Mouse (Mus musculus) embryonic facial prominence, embryonic 13.5 days (tissue): Measurements from ENCODE around the gene Sh3bgrl2. TPM values are rescaled to one million over a fixed set of nuclear protein-coding genes. Genes with fewer than 3 reads are reported as not detected.
"Not testable (repeated sequence)": the region's sequence is repeated elsewhere in the genome, so short reads cannot be mapped to it uniquely, and the experiment has no call there.

Experiments
- ATAC-seq: fragments of 200-750 bp; cut with Nextera tagmentation; 2 replicates; pipeline ENCODE4 v1.8.0; 2017; ENCODE audit warnings: low read depth; ENCODE audit not compliant: insufficient number of reproducible peaks, insufficient read depth, low FRiP score, low TSS enrichment
- H3K27ac ChIP-seq: fragments of 300-500 bp; sonication (generic); 2 replicates; pipeline ENCODE4 v1.5.1; 2015; ENCODE audit warnings: moderate library complexity, mild to moderate bottlenecking, inconsistent platforms
- H3K27me3 ChIP-seq: fragments of 300-500 bp; sonication (generic); 2 replicates; pipeline ENCODE4 v1.6.1; 2015; ENCODE audit warnings: mild to moderate bottlenecking, inconsistent platforms
- H3K36me3 ChIP-seq: fragments of 300-500 bp; sonication (generic); 2 replicates; pipeline ENCODE4 v1.6.1; 2015; ENCODE audit warnings: mild to moderate bottlenecking, inconsistent platforms
- H3K4me1 ChIP-seq: fragments of 300-500 bp; sonication (generic); 2 replicates; pipeline ENCODE4 v1.6.1; 2015; ENCODE audit warnings: inconsistent platforms
- H3K4me2 ChIP-seq: fragments of 300-500 bp; sonication (generic); 2 replicates; pipeline ENCODE4 v1.6.1; 2015; ENCODE audit warnings: moderate library complexity, mild to moderate bottlenecking, inconsistent platforms
- H3K4me3 ChIP-seq: fragments of 300-500 bp; sonication (generic); 2 replicates; pipeline ENCODE4 v1.5.1; 2015; ENCODE audit warnings: mild to moderate bottlenecking, inconsistent platforms
- H3K9ac ChIP-seq: fragments of 300-500 bp; sonication (generic); 2 replicates; pipeline ENCODE4 v1.6.1; 2015; ENCODE audit warnings: mild to moderate bottlenecking, inconsistent platforms
- H3K9me3 ChIP-seq: fragments of 300-500 bp; sonication (generic); 2 replicates; pipeline ENCODE4 v1.6.1; 2016; ENCODE audit warnings: inconsistent platforms
- WGBS: fragments of 180-500 bp; shearing (Covaris S2); methylation state at CpG from one replicate; pipeline ENCODE4 v1.1.7; 2015; ENCODE audit warnings: mixed read lengths; 5-methylcytosine and 5-hydroxymethylcytosine counted together
- polyA plus RNA-seq: library from polyadenylated mRNA; unstranded; fragments of >200 nt; fragmentation: Nextera tagmentation; extraction: Ambion mirVana; gene quantifications from 2 replicates; pipeline ENCODE4 v1.2.1, GENCODE M21; 2015

The Sh3bgrl2 gene
- 14.5 TPM in 2 replicates for polyA plus RNA-seq

DNA sequence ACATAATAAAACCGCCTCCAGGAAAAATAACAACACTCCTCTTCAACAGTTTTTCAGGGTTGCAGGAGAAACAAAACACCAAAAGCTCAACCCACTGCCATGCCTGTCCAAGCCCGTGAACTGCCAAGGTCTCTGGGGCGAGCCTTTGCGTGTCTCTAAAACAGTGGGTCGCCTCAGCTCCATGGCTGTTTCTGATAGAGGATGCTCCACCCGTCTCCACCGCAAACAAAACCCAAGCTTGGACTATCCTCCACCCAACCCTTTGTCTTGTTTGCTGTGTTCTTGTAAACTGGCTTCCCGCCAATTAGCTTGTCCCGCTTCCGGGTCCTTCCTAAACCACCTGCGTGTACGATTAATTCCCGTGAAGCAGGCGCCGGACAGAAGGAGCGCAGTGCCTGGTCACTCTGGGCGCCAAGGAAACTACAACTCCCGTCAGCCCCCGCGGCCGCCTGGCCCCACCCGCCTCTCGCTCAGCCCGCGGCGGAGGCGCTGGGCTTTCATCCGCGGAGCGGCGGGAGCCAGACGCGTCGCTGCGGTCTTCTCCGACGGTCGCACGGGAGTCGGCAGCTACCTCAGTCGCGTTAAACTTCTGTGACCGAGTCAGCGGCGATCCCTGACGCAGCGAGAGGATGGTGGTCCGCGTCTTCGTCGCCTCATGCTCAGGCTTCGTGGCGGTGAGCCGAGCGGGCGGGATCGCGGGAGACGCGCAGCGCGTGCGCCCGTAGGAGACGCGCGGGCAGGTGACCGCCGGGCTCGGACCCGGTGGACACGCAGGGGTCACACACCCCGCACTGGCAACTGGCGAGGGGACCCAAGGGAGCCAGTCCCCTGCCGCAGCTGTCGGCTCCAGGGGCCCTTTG is at the start of gene Sh3bgrl2:
Sh3bgrl2 (plus strand) TSS at position 498 of the 860 bp plus-strand sequence.
- peak within 1 kb of the TSS; percentile 68 for H3K9ac ChIP-seq
- H3K4me3 ChIP-seq: peak within 1 kb of the TSS; percentile 68
- peaks cover 17% of the 10 kb centered on the region; the same call in 1 of the 2 replicates for H3K4me1 ChIP-seq
- 0 out of 2 replicates have a peak, but pooled peaks cover 3% of the 10 kb centered on the region for H3K27me3 ChIP-seq
- H3K9me3 ChIP-seq: no peaks in the 10 kb centered on the region
- 2% methylated on average over 76 of the region's 76 CpGs for WGBS
- no peak within 1 kb of the TSS for H3K27ac ChIP-seq
- no peaks in the 10 kb centered on the region for H3K36me3 ChIP-seq
- H3K4me2 ChIP-seq: peak within 1 kb of the TSS; percentile 71
- ATAC-seq: peak; percentile 86

DNA sequence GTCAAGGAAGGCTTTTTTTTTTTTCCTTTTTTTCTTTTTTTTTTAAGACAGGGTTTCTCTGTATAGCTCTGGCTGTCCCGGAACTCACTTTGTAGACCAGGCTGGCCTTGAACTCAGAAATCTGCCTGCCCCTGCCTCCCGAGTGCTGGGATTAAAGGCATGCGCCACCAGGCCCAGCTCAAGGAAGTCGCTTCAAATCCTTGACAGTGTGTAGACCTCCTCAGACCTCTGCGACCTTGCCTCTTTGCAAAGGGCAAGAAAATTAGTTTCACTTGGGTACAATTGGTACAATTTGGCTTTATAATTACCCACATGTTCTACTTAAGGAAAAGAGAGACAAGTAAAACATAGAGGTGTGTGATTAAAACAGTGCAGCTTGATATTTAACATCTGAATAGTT is 29.0 kb upstream of the Sh3bgrl2 start:
- H3K4me3 ChIP-seq, H3K9ac ChIP-seq, H3K36me3 ChIP-seq, ATAC-seq, H3K27ac ChIP-seq, H3K4me1 ChIP-seq, H3K4me2 ChIP-seq, H3K27me3 ChIP-seq, H3K9me3 ChIP-seq: not testable (repeated sequence)
- WGBS: 44% methylated on average over 5 of the region's 5 CpGs

DNA sequence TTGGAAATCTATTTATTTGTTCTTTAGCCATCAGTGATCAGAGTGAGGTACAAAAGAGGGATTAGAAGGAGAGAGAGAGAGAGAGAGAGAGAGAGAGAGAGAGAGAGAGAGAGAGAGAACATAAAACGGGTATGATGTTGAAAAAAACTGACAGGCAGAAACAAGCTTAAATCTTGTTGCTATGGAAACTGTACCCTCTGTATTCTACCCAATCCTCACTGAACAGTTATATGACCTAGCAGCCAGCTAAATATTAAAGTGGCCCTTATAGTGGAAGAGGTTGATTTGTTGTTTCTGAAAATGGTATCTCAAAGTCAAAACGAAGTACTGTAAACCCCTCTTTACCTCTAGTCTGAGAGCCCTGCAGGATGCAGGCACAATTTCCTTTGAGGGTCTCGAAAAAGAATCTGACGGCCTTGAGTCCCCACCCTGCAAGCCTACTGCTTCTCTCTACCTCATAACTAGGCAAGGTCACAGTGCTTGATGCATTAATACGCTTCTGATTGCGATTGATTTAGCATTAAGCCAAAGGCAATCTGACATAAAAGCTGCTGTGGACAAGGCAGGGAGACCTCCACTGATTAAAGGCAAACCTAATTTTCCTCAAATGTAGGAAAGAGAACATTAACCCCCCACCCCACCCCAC is 28.5 kb upstream of the Sh3bgrl2 start:
- ATAC-seq: no peak
- no peaks in the 10 kb centered on the region for H3K27me3 ChIP-seq
- no peaks in the 10 kb centered on the region for H3K4me1 ChIP-seq
- H3K4me3 ChIP-seq: no peak overlapping the region
- no peaks in the 10 kb centered on the region for H3K36me3 ChIP-seq
- WGBS: 44% methylated on average over 6 of the region's 6 CpGs
- H3K27ac ChIP-seq: no peak overlapping the region
- no peak overlapping the region for H3K4me2 ChIP-seq
- H3K9ac ChIP-seq: no peak overlapping the region
- H3K9me3 ChIP-seq: no peaks in the 10 kb centered on the region

DNA sequence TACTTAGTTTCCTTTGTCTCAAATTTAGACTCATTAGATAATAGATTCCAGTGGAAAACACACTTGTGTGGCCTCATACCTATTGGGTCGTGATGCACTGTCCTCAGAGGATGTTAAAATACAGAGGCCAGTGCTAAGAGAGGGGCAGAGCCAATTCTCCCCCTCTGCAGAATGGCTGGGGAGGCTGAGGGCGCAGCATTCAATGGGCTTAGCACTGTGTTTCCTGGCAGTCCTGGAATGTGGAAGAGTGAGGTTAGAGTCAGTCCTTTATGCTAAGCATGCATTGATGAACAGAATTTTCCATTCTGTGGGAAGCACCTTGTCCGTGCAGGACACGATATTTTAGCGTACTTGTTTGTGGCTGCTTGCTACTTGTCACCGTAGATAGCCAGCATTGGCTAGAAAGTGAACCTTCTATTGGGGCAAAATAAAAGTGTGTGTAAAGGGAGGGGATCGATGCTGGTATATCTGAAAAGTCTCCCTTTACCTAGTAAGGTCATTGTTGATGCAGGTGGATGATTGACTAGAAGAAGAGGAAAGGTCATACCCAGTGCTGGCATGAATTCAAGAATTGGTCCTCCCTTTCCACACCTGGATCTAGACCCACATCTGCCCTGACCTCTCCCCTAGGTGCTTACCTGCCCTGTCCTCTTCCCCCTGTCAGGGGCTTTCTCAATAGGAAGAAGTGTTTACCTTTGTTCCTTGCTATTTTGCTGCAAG is 20.6 kb upstream of the Sh3bgrl2 start:
- no peaks in the 10 kb centered on the region for H3K36me3 ChIP-seq
- H3K9ac ChIP-seq: no peak overlapping the region
- no peak overlapping the region for H3K4me3 ChIP-seq
- ATAC-seq: no peak
- WGBS: 80% methylated on average over 7 of the region's 7 CpGs
- H3K4me1 ChIP-seq: no peaks in the 10 kb centered on the region
- no peak overlapping the region for H3K4me2 ChIP-seq
- H3K27ac ChIP-seq: no peak overlapping the region
- no peaks in the 10 kb centered on the region for H3K27me3 ChIP-seq
- no peaks in the 10 kb centered on the region for H3K9me3 ChIP-seq

DNA sequence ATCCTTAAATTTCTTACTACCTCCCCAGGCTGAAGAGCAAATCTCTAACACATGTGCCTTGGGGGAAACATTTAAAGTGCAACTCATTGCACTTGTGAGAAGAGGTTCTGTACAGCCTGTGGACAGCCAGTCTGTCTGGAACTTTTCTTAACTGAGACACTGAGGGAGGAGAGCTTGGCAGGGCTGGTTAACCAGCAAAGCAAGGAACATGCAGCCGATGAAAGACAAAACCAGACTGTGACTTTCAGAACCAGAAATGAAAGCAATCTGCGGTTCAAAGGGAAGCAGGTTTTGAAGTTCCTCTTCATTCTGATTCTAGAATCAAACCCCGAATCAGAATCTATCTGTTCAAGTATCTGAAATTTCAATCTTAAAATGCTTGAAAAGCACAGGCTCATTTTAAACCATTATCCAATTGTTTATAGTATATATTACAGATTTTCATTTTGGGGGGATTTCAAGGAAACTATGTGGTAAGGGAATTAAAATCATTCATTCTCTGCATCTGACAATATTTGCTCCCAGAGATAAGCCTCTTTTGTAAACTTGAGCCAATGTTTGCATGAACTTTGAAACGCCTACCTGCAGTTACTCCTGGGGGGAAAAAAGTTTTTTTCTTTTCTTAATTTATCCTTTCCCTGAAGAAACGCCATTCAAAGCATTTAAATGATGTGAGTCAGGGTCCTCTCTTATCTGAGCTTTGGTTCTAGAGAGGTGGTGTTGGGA is 14.9 kb upstream of the Sh3bgrl2 start:
- ATAC-seq: no peak
- Histone ChIP-seq H3K9ac (no peak overlapping the region), H3K36me3 (no peaks in the 10 kb centered on the region), H3K4me1 (0 out of 2 replicates have a peak, but pooled peaks cover 5% of the 10 kb centered on the region), H3K27ac (no peak overlapping the region), H3K4me2 (no peak overlapping the region), H3K27me3 (no peaks in the 10 kb centered on the region), H3K4me3 (no peak overlapping the region), H3K9me3 (no peaks in the 10 kb centered on the region)
- 52% methylated on average over 5 of the region's 5 CpGs for WGBS

DNA sequence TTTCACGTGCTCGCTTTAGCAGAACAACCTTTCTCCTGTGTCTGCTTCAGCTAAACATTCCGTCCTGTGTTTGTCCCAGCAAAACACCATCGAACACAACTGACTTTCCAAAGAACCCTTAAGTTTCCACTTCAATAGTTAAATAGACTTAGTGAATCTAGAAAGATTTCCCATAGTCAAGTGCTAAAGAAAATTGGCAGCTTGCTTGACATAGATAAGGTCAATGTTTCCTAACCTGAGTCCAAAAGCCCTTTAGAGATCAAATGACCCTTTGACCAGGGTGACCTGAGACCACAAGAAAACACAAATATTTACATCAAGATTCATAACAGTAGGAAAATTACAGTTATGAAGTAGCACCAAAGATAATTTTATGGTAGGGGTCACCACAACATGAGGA is 11.2 kb upstream of the Sh3bgrl2 start:
- Histone ChIP-seq H3K9ac (no peak overlapping the region), H3K4me1 (peaks cover 7% of the 10 kb centered on the region; the same call in 1 of the 2 replicates), H3K36me3 (no peaks in the 10 kb centered on the region), H3K4me3 (no peak overlapping the region), H3K27ac (no peak overlapping the region), H3K27me3 (no peaks in the 10 kb centered on the region), H3K4me2 (no peak overlapping the region), H3K9me3 (no peaks in the 10 kb centered on the region)
- 95% methylated on average over 4 of the region's 4 CpGs for WGBS
- no peak for ATAC-seq

- Histone ChIP-seq H3K4me1 (peaks cover 7% of the 10 kb centered on the region; the same call in 1 of the 2 replicates), H3K36me3 (no peaks in the 10 kb centered on the region), H3K27me3 (no peaks in the 10 kb centered on the region), H3K9ac (no peak overlapping the region), H3K27ac (no peak overlapping the region), H3K4me2 (no peak overlapping the region), H3K9me3 (no peaks in the 10 kb centered on the region), H3K4me3 (no peak overlapping the region)
- 43% methylated on average over 2 of the region's 2 CpGs for WGBS
- no peak for ATAC-seq
These were observed 10.6 kb upstream of the Sh3bgrl2 start for GRCm38 (mm10) chr9:83537510-83537909.

GRCm38 (mm10) chr9:83537921-83538536 is 10.1 kb upstream of the Sh3bgrl2 start:
- Histone ChIP-seq H3K27me3 (no peaks in the 10 kb centered on the region), H3K9me3 (no peaks in the 10 kb centered on the region), H3K27ac (no peak overlapping the region), H3K36me3 (no peaks in the 10 kb centered on the region), H3K4me2 (no peak overlapping the region), H3K4me1 (peaks cover 4% of the 10 kb centered on the region; the same call in 1 of the 2 replicates), H3K9ac (no peak overlapping the region), H3K4me3 (no peak overlapping the region)
- ATAC-seq: no peak
- WGBS: 52% methylated on average over 15 of the region's 15 CpGs

GRCm38 (mm10) chr9:83539809-83540491 is 8.2 kb upstream of the Sh3bgrl2 start:
- Histone ChIP-seq H3K9ac (no peak overlapping the region), H3K36me3 (no peaks in the 10 kb centered on the region), H3K27ac (no peak overlapping the region), H3K4me1 (peaks cover 3% of the 10 kb centered on the region; the same call in 1 of the 2 replicates), H3K4me2 (no peak overlapping the region), H3K27me3 (no peaks in the 10 kb centered on the region), H3K9me3 (no peaks in the 10 kb centered on the region), H3K4me3 (no peak overlapping the region)
- ATAC-seq: no peak
- WGBS: 52% methylated on average over 14 of the region's 14 CpGs

GRCm38 (mm10) chr9:83540492-83540857 is 7.7 kb upstream of the Sh3bgrl2 start:
- H3K4me3 ChIP-seq: no peak overlapping the region
- H3K4me2 ChIP-seq: no peak overlapping the region
- ATAC-seq: no peak
- no peak overlapping the region for H3K27ac ChIP-seq
- 94% methylated on average over 4 of the region's 4 CpGs for WGBS
- H3K27me3 ChIP-seq: no peaks in the 10 kb centered on the region
- no peaks in the 10 kb centered on the region for H3K36me3 ChIP-seq
- H3K9me3 ChIP-seq: no peaks in the 10 kb centered on the region
- no peak overlapping the region for H3K9ac ChIP-seq
- H3K4me1 ChIP-seq: peaks cover 3% of the 10 kb centered on the region; the same call in 1 of the 2 replicates
